Mouse (Mus musculus): ENCODE results near the gene Glce.

DNA sequence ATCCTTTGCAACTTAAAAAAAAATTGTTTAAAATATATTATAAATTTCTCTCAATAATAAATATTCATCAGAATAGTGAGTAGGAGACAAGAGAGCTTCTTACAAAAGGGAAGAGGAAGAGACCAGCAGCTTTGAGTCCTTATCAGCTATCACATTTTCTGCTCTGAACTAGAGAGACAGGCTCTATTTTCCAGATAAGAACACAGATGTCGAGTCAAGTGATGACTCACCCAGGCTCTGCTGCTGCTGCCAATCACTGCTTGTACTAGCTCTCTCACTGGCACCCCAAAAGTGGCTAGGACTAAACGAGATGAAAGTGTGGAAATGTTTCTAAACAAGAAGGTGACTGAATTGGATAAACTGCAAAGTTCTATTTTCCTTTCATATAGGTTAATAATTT, 39.5 kb downstream of the Glce start:
- no peak for TF ChIP-seq CTCF (IDR thresholded peaks at IDR 0.05; ENCODE audit: low read depth, low read length)
- no peak for TF ChIP-seq POLR2A (IDR thresholded peaks at IDR 0.05; ENCODE audit: extremely low read depth, insufficient read depth, low read length)
